Mouse (Mus musculus): ENCODE results near the gene Serpina3j. TPM values are rescaled to one million over a fixed set of nuclear protein-coding genes. Genes with fewer than 3 reads are reported as not detected.

Gene Serpina3j
- not detected in 2 replicates for polyA plus RNA-seq (2014; fragmentation: Nextera tagmentation; extraction: Ambion mirVana)

DNA sequence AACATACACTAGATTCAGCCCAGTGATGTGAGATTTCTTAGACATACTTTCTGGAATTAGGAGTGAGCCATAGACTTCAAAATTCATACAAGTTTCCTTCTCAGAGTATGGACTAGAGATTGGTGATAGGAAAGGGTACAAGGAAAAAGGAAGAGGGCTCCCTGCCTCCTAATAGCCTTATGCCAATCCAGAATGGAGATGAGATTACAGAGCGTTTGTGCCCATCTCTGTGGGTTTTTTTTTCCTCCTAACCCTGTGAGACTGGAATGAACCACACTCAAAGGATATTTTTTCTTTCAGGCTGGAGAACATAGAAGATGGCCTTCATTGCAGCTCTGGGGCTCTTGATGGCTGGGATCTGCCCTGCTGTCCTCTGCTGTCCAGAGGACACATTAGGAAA lies at the start of gene Serpina3j:
Gene Serpina3j, plus strand, starts transcription at position 301 of the 400 bp plus-strand sequence.
- H3K27ac ChIP-seq (ENCODE audit: low read depth, low read length): no peak within 1 kb of the TSS
- ATAC-seq (ENCODE audit: low FRiP score) (no peak), DNase-seq (ENCODE audit: low spot score) (no peak)
- no peak within 1 kb of the TSS for H3K4me2 ChIP-seq (replicated peaks; ENCODE audit: low read depth, low read length)
- no peaks in the 10 kb centered on the region for H3K4me1 ChIP-seq (replicated peaks; ENCODE audit: control insufficient read depth, insufficient read depth, low read length)
- WGBS: 78% methylated on average over 1 of the region's 1 CpGs
- no peaks in the 10 kb centered on the region for H3K36me3 ChIP-seq (ENCODE audit: control insufficient read depth, insufficient read depth, low read length)
- H3K27me3 ChIP-seq (ENCODE audit: control insufficient read depth, insufficient read depth, low read length): no peaks in the 10 kb centered on the region
- H3K9ac ChIP-seq (ENCODE audit: low read depth, low read length): no peak within 1 kb of the TSS
- no peaks in the 10 kb centered on the region for H3K9me3 ChIP-seq (ENCODE audit: control insufficient read depth, low read length)
- no peak within 1 kb of the TSS for H3K4me3 ChIP-seq (ENCODE audit: low read depth, low read length)

DNA sequence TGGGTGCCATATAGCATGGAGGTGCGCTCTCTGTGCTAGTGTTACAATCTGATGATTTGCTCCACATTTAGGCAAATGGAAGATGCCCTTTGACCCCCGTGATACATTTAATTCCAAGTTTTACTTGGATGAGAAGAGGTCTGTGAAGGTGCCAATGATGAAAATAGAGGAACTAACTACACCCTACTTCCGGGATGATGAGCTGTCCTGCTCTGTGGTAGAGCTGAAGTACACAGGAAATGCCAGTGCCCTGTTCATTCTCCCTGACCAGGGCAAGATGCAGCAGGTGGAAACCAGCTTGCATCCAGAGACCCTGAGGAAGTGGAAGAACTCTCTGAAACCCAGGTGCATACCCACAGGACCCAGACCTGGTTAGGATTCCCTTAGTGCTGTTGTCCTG lies 48.0 kb upstream of the Serpina3j start:
- ATAC-seq (ENCODE audit: low FRiP score): no peak
- WGBS: 87% methylated on average over 3 of the region's 3 CpGs

GRCm38 (mm10) chr12:104278216-104279055 lies 35.9 kb upstream of the Serpina3j start:
- Histone ChIP-seq H3K9ac (ENCODE audit: low read depth, low read length) (no peak overlapping the region), H3K27me3 (ENCODE audit: control insufficient read depth, insufficient read depth, low read length) (no peaks in the 10 kb centered on the region), H3K27ac (ENCODE audit: low read depth, low read length) (no peak overlapping the region), H3K4me3 (ENCODE audit: low read depth, low read length) (no peak overlapping the region), H3K36me3 (ENCODE audit: control insufficient read depth, insufficient read depth, low read length) (no peaks in the 10 kb centered on the region), H3K4me1 (replicated peaks; ENCODE audit: control insufficient read depth, insufficient read depth, low read length) (no peaks in the 10 kb centered on the region), H3K9me3 (ENCODE audit: control insufficient read depth, low read length) (no peaks in the 10 kb centered on the region), H3K4me2 (replicated peaks; ENCODE audit: low read depth, low read length) (no peak overlapping the region)
- WGBS: 89% methylated on average over 18 of the region's 18 CpGs
- ATAC-seq (ENCODE audit: low FRiP score): no peak
- no peak for DNase-seq (ENCODE audit: low spot score)

More for the DNA sequence above, 48.0 kb upstream of the Serpina3j start:
- Histone ChIP-seq H3K9ac (ENCODE audit: low read depth, low read length) (no peak overlapping the region), H3K9me3 (ENCODE audit: control insufficient read depth, low read length) (no peaks in the 10 kb centered on the region), H3K27ac (ENCODE audit: low read depth, low read length) (no peak overlapping the region), H3K4me1 (replicated peaks; ENCODE audit: control insufficient read depth, insufficient read depth, low read length) (no peaks in the 10 kb centered on the region), H3K36me3 (ENCODE audit: control insufficient read depth, insufficient read depth, low read length) (no peaks in the 10 kb centered on the region), H3K4me2 (replicated peaks; ENCODE audit: low read depth, low read length) (no peak overlapping the region), H3K27me3 (ENCODE audit: control insufficient read depth, insufficient read depth, low read length) (no peaks in the 10 kb centered on the region), H3K4me3 (ENCODE audit: low read depth, low read length) (no peak overlapping the region)
- DNase-seq (ENCODE audit: low spot score): no peak

- Histone ChIP-seq H3K4me3 (ENCODE audit: low read depth, low read length) (no peak overlapping the region), H3K4me2 (replicated peaks; ENCODE audit: low read depth, low read length) (no peak overlapping the region), H3K27ac (ENCODE audit: low read depth, low read length) (no peak overlapping the region), H3K9me3 (ENCODE audit: control insufficient read depth, low read length) (no peaks in the 10 kb centered on the region), H3K9ac (ENCODE audit: low read depth, low read length) (no peak overlapping the region), H3K27me3 (ENCODE audit: control insufficient read depth, insufficient read depth, low read length) (no peaks in the 10 kb centered on the region), H3K4me1 (replicated peaks; ENCODE audit: control insufficient read depth, insufficient read depth, low read length) (no peaks in the 10 kb centered on the region), H3K36me3 (ENCODE audit: control insufficient read depth, insufficient read depth, low read length) (no peaks in the 10 kb centered on the region)
- 0 out of 2 replicates have a peak, but pooled peaks have one; percentile 51 for ATAC-seq (ENCODE audit: low FRiP score)
- no peak for DNase-seq (ENCODE audit: low spot score)
- 22% methylated on average over 3 of the region's 3 CpGs for WGBS
Observed at GRCm38 (mm10) chr12:104279056-104279435, 35.3 kb upstream of the Serpina3j start.

- ATAC-seq (ENCODE audit: low FRiP score): no peak
- no peak overlapping the region for H3K4me2 ChIP-seq (replicated peaks; ENCODE audit: low read depth, low read length)
- no peak overlapping the region for H3K27ac ChIP-seq (ENCODE audit: low read depth, low read length)
- 96% methylated on average over 11 of the region's 11 CpGs for WGBS
- no peaks in the 10 kb centered on the region for H3K36me3 ChIP-seq (ENCODE audit: control insufficient read depth, insufficient read depth, low read length)
- no peaks in the 10 kb centered on the region for H3K4me1 ChIP-seq (replicated peaks; ENCODE audit: control insufficient read depth, insufficient read depth, low read length)
- no peak for DNase-seq (ENCODE audit: low spot score)
- no peaks in the 10 kb centered on the region for H3K9me3 ChIP-seq (ENCODE audit: control insufficient read depth, low read length)
- no peaks in the 10 kb centered on the region for H3K27me3 ChIP-seq (ENCODE audit: control insufficient read depth, insufficient read depth, low read length)
- H3K4me3 ChIP-seq (ENCODE audit: low read depth, low read length): no peak overlapping the region
- no peak overlapping the region for H3K9ac ChIP-seq (ENCODE audit: low read depth, low read length)
Observed at GRCm38 (mm10) chr12:104283380-104283779, 31.0 kb upstream of the Serpina3j start.

DNA sequence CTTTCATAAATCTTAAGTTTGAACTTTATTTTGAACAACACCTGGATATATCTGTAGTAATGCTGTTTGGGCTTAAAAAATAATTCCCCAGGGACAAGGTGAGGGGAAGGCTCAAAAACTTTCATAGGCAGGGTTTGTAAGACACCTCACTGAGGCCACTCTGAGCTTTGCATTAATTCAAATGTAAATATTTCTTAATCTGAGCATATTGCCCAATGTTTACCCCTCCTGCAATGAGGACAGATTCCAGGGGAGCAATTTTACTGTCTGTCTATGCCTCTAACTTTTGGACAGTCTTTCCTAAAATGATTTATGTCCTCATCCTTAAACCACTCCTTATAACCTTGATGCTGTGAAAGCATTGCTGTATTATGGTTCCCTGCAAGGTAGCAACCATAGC lies 26.0 kb upstream of the Serpina3j start:
- no peak overlapping the region for H3K4me3 ChIP-seq (ENCODE audit: low read depth, low read length)
- DNase-seq (ENCODE audit: low spot score) (no peak), ATAC-seq (ENCODE audit: low FRiP score) (no peak)
- no peaks in the 10 kb centered on the region for H3K4me1 ChIP-seq (replicated peaks; ENCODE audit: control insufficient read depth, insufficient read depth, low read length)
- H3K9me3 ChIP-seq (ENCODE audit: control insufficient read depth, low read length): no peaks in the 10 kb centered on the region
- no peaks in the 10 kb centered on the region for H3K27me3 ChIP-seq (ENCODE audit: control insufficient read depth, insufficient read depth, low read length)
- no peaks in the 10 kb centered on the region for H3K36me3 ChIP-seq (ENCODE audit: control insufficient read depth, insufficient read depth, low read length)
- no peak overlapping the region for H3K27ac ChIP-seq (ENCODE audit: low read depth, low read length)
- no peak overlapping the region for H3K9ac ChIP-seq (ENCODE audit: low read depth, low read length)
- no peak overlapping the region for H3K4me2 ChIP-seq (replicated peaks; ENCODE audit: low read depth, low read length)

DNA sequence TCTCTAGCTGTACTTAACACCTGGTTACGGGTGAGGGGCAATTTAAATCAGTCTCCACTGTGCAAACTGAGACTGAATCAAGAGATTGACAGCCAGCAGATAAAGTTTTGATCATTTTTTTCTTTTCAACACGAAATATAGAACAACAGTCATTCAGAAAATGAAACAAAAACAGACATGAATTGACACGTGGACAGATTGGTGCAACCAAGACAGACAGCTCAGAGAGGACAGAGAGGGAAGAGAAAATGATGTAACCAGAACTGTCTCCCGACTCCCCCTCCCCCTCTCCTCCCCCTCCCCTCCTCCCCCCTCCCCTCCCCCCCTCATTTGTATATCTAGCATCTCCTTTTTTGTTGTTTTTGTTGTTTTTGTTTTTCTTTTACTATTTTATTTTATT lies 24.5 kb upstream of the Serpina3j start:
- ATAC-seq (ENCODE audit: low FRiP score) (no peak), DNase-seq (ENCODE audit: low spot score) (no peak)
- H3K4me2 ChIP-seq (replicated peaks; ENCODE audit: low read depth, low read length): no peak overlapping the region
- no peaks in the 10 kb centered on the region for H3K4me1 ChIP-seq (replicated peaks; ENCODE audit: control insufficient read depth, insufficient read depth, low read length)
- H3K9me3 ChIP-seq (ENCODE audit: control insufficient read depth, low read length): no peaks in the 10 kb centered on the region
- no peak overlapping the region for H3K9ac ChIP-seq (ENCODE audit: low read depth, low read length)
- no peaks in the 10 kb centered on the region for H3K36me3 ChIP-seq (ENCODE audit: control insufficient read depth, insufficient read depth, low read length)
- WGBS: 59% methylated on average over 4 of the region's 4 CpGs
- no peak overlapping the region for H3K4me3 ChIP-seq (ENCODE audit: low read depth, low read length)
- H3K27me3 ChIP-seq (ENCODE audit: control insufficient read depth, insufficient read depth, low read length): no peaks in the 10 kb centered on the region
- no peak overlapping the region for H3K27ac ChIP-seq (ENCODE audit: low read depth, low read length)

- DNase-seq (ENCODE audit: low spot score) (no peak), ATAC-seq (ENCODE audit: low FRiP score) (no peak)
- 88% methylated on average over 2 of the region's 2 CpGs for WGBS
- Histone ChIP-seq H3K9me3 (ENCODE audit: control insufficient read depth, low read length) (no peaks in the 10 kb centered on the region), H3K4me3 (ENCODE audit: low read depth, low read length) (no peak overlapping the region), H3K27me3 (ENCODE audit: control insufficient read depth, insufficient read depth, low read length) (no peaks in the 10 kb centered on the region), H3K4me2 (replicated peaks; ENCODE audit: low read depth, low read length) (no peak overlapping the region), H3K9ac (ENCODE audit: low read depth, low read length) (no peak overlapping the region), H3K27ac (ENCODE audit: low read depth, low read length) (no peak overlapping the region), H3K36me3 (ENCODE audit: control insufficient read depth, insufficient read depth, low read length) (no peaks in the 10 kb centered on the region), H3K4me1 (replicated peaks; ENCODE audit: control insufficient read depth, insufficient read depth, low read length) (no peaks in the 10 kb centered on the region)
Observed at GRCm38 (mm10) chr12:104293963-104294362, 20.4 kb upstream of the Serpina3j start.

DNA sequence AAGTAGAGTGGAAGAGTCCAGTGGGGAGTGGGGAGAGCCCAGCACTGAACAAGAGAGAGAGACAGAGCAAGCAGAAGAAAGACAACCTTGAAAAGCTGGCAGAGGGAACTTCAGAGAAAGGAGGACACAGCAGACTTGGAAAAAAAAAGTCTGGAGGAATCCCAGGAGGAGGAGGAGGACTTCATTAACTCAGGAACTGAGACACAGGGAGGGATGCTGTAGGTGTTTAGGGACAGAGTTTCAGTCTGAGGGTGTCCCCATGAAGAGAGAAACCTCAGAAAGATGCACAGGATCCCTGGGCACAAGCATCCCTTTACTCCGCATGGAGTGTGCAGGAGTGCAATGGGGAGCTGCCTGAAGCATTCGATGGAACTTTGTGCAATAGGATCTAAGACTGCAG lies 16.3 kb upstream of the Serpina3j start:
- Histone ChIP-seq H3K4me2 (replicated peaks; ENCODE audit: low read depth, low read length) (no peak overlapping the region), H3K9me3 (ENCODE audit: control insufficient read depth, low read length) (no peaks in the 10 kb centered on the region), H3K27ac (ENCODE audit: low read depth, low read length) (no peak overlapping the region), H3K4me3 (ENCODE audit: low read depth, low read length) (no peak overlapping the region), H3K4me1 (replicated peaks; ENCODE audit: control insufficient read depth, insufficient read depth, low read length) (no peaks in the 10 kb centered on the region), H3K27me3 (ENCODE audit: control insufficient read depth, insufficient read depth, low read length) (no peaks in the 10 kb centered on the region), H3K9ac (ENCODE audit: low read depth, low read length) (no peak overlapping the region), H3K36me3 (ENCODE audit: control insufficient read depth, insufficient read depth, low read length) (no peaks in the 10 kb centered on the region)
- ATAC-seq (ENCODE audit: low FRiP score): no peak
- WGBS: 87% methylated on average over 2 of the region's 2 CpGs
- DNase-seq (ENCODE audit: low spot score): no peak

All from hindbrain, embryonic 11.5 days (tissue).